Mouse (Mus musculus): ENCODE data around the gene Bnip3.

- TF ChIP-seq CTCF (IDR thresholded peaks at IDR 0.05; ENCODE audit: control insufficient read depth, insufficient read depth, insufficient read length), result no peak
- no peak for TF ChIP-seq USF1 (IDR thresholded peaks at IDR 0.05; ENCODE audit: low read depth)
- no peak for TF ChIP-seq MYOG (IDR thresholded peaks at IDR 0.05; ENCODE audit: control insufficient read depth, extremely low read depth, insufficient read length)
- no peak for TF ChIP-seq CEBPB (IDR thresholded peaks at IDR 0.05; ENCODE audit: low read depth)
- no peak for TF ChIP-seq FOSL1 (IDR thresholded peaks at IDR 0.05; ENCODE audit: insufficient read depth, low read length, poor library complexity, severe bottlenecking)
- TF ChIP-seq MYOD1 (IDR thresholded peaks at IDR 0.05; ENCODE audit: control insufficient read depth, insufficient read length, low read depth), result no peak
Measured at GRCm38 (mm10) chr7:138845111-138845510, 64.2 kb downstream of the Bnip3 start.

Data from C2C12 (cell line).